Mouse (Mus musculus) C2C12 (cell line): ENCODE measurements around the gene Rpa1.

Experiments
- CEBPB ChIP-seq: IDR thresholded peaks from one replicate; pipeline ENCODE4 v1.6.1; 2011; ENCODE audit warnings: low read depth, mild to moderate bottlenecking, control low read depth, moderate library complexity
- CTCF ChIP-seq: IDR thresholded peaks from one replicate; pipeline ENCODE4 v1.5.1; 2011; ENCODE audit not compliant: control insufficient read depth, insufficient read depth, insufficient read length
- MAX ChIP-seq: IDR thresholded peaks from one replicate; pipeline ENCODE4 v1.6.1; 2011; ENCODE audit warnings: mild to moderate bottlenecking, control low read depth
- MYOD1 ChIP-seq: IDR thresholded peaks from one replicate; pipeline ENCODE4 v1.6.1; 2011; ENCODE audit warnings: low read depth; ENCODE audit not compliant: control insufficient read depth, insufficient read length
- USF1 ChIP-seq: IDR thresholded peaks from one replicate; pipeline ENCODE4 v1.6.1; 2011; ENCODE audit warnings: low read depth, mild to moderate bottlenecking, control low read depth, moderate library complexity

- TF ChIP-seq CTCF (no peak), MAX (no peak), USF1 (no peak), CEBPB (no peak), MYOD1 (no peak)
Observed at GRCm38 (mm10) chr11:75347188-75347585, 937 bp downstream of the Rpa1 start.
